Mouse (Mus musculus) bone marrow, adult 2 months (tissue): ENCODE measurements at regions not wholly inside any gene's neighbourhood (a gene's known extent, or its start where the extent isn't known, plus 50 kb on each side); places are given as distances from the start of the nearest gene placed in this dataset.
A peak's percentile ranks its signal among the peaks of the same experiment; 100 is the strongest.

ENCODE experiments used
- H3K27ac ChIP-seq: fragments of 200-500 bp; 2 replicates; pipeline ENCODE4 v1.5.1; 2012; ENCODE audit warnings: low read depth, mild to moderate bottlenecking, control low read depth, inconsistent platforms, low read length; ENCODE audit not compliant: control insufficient read depth, poor library complexity, insufficient read depth
- H3K4me1 ChIP-seq: fragments of 200-500 bp; 2 replicates; pipeline ENCODE4 v1.6.1; 2011; ENCODE audit warnings: low read length; ENCODE audit not compliant: control insufficient read depth, insufficient read depth
- H3K4me3 ChIP-seq: fragments of 200-500 bp; replicated peaks from 2 replicates; pipeline ENCODE3; 2011; ENCODE audit warnings: mild to moderate bottlenecking, low read depth, low read length, control low read depth; ENCODE audit not compliant: control insufficient read depth
- CTCF ChIP-seq: fragments of 200-500 bp; IDR thresholded peaks from 2 replicates; pipeline ENCODE4 v1.5.1; 2011; ENCODE audit warnings: low read length, control low read depth; ENCODE audit not compliant: control insufficient read depth, insufficient read depth
- POLR2A ChIP-seq: fragments of 200-500 bp; IDR thresholded peaks from 2 replicates; pipeline ENCODE4 v1.6.1; 2011; ENCODE audit warnings: low read depth, mild to moderate bottlenecking, control low read depth, low read length, borderline replicate concordance; ENCODE audit not compliant: control insufficient read depth
- WGBS: fragments of 180-500 bp; shearing (Covaris S2); methylation state at CpG from one replicate; pipeline ENCODE4 v1.1.7; 2018; 5-methylcytosine and 5-hydroxymethylcytosine counted together

DNA sequence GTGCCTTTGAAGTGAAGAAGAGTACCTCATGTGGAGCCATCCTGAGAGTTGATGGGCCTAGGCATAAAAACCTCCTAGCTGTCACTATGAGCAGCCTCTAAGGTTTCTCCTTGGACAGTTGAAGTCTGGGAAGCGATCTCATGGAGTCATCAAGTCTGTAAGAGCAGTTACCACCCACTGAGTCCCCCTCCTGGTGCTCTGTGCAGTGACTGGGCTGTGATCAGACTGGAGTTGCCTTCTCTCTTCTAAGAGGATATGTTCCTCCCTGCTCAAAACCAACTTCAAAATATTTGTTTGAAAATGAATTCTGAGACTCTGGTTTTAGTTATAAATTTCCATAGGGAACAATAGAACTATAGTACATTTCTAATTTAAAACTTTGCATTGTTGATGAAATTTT lies 283.3 kb downstream of the Cetn3 start:
- 58% methylated on average over 1 of the region's 1 CpGs for WGBS

GRCm38 (mm10) chr13:82066674-82067270 lies 283.9 kb downstream of the Cetn3 start:
- no peak overlapping the region for H3K4me3 ChIP-seq
- no peak for TF ChIP-seq CTCF
- no peak for TF ChIP-seq POLR2A
- no peaks in the 10 kb centered on the region for H3K4me1 ChIP-seq
- no peak overlapping the region for H3K27ac ChIP-seq
- 74% methylated on average over 3 of the region's 3 CpGs for WGBS

More for the DNA sequence above, 283.3 kb downstream of the Cetn3 start:
- no peaks in the 10 kb centered on the region for H3K4me1 ChIP-seq
- no peak for TF ChIP-seq CTCF
- TF ChIP-seq POLR2A, result no peak
- H3K27ac ChIP-seq, result no peak overlapping the region
- no peak overlapping the region for H3K4me3 ChIP-seq

DNA sequence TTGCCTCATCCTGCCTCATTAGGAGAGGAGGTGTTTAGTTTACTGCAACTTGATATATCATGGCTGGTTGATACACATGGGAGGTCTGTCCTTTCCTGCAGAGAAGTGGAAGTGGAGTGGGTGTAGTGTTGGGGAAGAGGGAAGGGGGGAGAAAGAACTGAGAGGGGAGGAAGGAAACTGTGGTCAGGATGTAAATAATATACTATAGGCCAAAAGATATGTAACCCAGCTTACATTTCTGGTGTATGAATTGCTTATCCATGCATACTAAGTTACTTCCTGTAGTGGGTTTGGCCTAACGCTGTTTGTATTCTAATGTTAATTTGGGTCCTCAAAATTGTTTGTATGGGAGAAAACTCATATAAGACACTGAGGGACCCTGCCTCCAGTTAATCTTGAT lies 289.6 kb downstream of the Cetn3 start:
- TF ChIP-seq CTCF (no peak), POLR2A (no peak)
- H3K27ac ChIP-seq, result no peak overlapping the region
- 61% methylated on average over 1 of the region's 1 CpGs for WGBS
- H3K4me3 ChIP-seq, result no peak overlapping the region
- H3K4me1 ChIP-seq, result no peaks in the 10 kb centered on the region

DNA sequence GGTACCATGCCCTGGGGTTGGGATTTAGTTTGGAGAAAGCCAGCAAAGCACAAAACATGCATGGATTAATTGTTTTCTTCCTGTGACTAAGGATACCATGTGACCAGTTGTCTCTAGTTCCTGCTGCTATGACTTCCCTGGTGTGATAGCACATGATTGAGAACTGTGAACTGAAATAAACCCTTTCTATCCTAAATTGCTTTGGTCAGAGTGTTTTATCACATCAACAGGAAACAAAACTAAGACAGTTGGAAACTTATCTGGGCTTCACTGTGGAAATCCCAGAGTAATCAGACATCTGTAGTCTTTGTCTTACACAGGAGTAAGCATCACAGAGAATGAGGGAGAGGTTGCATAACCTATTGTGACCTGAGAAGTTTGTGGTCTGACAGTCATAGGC lies 290.5 kb downstream of the Cetn3 start:
- TF ChIP-seq CTCF (no peak), POLR2A (no peak)
- H3K4me1 ChIP-seq, result no peaks in the 10 kb centered on the region
- no peak overlapping the region for H3K27ac ChIP-seq
- no peak overlapping the region for H3K4me3 ChIP-seq

DNA sequence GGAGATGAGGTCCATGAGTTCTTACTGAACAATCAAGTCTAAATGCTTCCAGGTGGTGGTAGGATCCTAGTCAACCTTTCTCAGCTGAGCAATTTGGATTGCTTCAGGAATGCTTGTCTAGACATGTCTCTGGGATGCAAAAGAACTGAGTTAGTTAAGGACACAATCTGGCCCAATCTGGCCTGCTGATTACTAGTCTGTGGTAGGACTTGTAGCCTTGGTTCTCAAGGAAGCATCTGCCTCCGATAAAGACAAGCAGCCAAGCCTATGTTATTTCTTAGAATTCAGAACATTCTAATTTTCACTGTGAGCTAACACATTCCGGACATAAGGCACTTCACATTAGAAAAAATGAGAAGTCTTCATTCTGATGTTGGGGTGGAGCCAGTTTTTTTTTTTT lies 298.5 kb downstream of the Cetn3 start:
- Histone ChIP-seq H3K27ac (no peak overlapping the region), H3K4me1 (no peaks in the 10 kb centered on the region), H3K4me3 (no peak overlapping the region)
- WGBS, result 79% methylated on average over 2 of the region's 2 CpGs
- TF ChIP-seq CTCF (no peak), POLR2A (no peak)

- 83% methylated on average over 3 of the region's 3 CpGs for WGBS
- TF ChIP-seq POLR2A (no peak), CTCF (no peak)
- no peak overlapping the region for H3K27ac ChIP-seq
Observed at GRCm38 (mm10) chr13:82087635-82088034, 304.8 kb downstream of the Cetn3 start.

DNA sequence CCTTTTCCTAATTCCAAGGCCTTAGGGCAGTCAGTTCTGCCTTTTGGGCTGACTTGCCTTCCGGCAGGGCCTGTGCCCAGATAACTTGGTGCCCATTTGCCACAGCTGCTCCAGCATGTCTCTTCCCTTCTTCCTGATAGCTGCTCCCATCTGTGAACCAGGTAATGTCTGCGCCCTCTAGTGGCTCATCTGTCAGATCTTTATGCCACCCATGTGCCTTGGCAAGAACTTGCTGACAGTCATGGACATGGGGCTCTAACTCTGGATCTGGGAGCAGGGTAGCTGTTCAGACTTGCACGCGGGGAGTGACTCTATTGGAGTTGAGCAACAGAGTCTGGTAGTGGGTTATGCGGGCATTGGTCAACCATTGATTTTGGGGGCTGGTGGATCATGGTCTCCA lies 309.3 kb downstream of the Cetn3 start:
- Histone ChIP-seq H3K4me1 (no peaks in the 10 kb centered on the region), H3K4me3 (no peak overlapping the region), H3K27ac (no peak overlapping the region)
- no peak for TF ChIP-seq POLR2A
- 0 out of 2 replicates have a peak, but pooled peaks have one; percentile 3 for TF ChIP-seq CTCF
- 81% methylated on average over 5 of the region's 5 CpGs for WGBS

More at GRCm38 (mm10) chr13:82087635-82088034, 304.8 kb downstream of the Cetn3 start:
- H3K4me1 ChIP-seq, result no peaks in the 10 kb centered on the region
- H3K4me3 ChIP-seq, result no peak overlapping the region

- H3K4me3 ChIP-seq, result no peak overlapping the region
- no peak overlapping the region for H3K27ac ChIP-seq
- WGBS, result 74% methylated on average over 2 of the region's 2 CpGs
- TF ChIP-seq POLR2A (no peak), CTCF (no peak)
- H3K4me1 ChIP-seq, result no peaks in the 10 kb centered on the region
Observed at GRCm38 (mm10) chr13:82106032-82106431, 323.2 kb downstream of the Cetn3 start.

DNA sequence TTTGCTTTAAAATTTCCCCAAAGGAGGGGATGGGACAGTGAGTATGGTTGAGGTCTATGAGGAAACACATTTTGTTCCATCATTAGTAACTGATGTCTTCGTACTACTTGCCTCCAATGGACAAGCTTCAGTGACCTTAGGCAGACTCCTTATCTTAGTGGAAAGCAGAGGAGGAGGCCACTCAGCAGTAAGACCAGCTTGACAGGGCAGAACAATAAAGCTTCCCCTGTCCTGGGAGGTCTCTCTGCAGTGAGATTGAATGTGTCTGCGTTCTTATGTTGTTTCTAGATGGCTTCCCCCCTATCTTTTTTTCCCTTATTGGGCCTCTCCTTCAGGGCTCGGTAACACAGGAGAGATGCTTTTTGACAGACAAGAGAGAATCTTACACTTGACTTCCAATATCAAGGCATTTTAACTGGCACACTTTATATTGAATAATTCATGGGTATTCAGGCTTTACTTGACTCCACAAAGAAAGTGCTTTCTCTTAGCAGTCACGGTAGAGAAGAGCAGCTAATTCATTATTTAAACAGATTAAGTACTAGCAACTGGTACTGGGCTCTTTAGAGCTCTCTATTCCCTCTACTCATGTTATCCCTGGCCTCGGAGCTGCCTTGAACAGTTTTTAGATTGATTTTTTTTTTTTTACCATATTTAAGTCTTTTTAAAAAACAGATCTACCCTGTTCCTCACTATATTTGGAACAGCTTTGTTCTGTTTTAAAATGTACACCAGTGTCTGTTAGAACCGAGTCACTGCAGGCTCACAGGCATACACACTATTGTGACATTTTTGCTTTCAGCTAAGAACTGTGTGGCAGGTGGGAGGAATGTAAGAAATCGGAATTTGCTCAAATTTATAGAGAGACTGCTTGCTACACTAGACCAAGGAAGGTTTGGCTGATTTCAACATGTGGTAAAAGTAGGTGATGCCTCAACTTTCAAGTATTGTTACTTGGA lies 347.2 kb downstream of the Cetn3 start:
- Histone ChIP-seq H3K27ac (no peak overlapping the region), H3K4me1 (no peaks in the 10 kb centered on the region), H3K4me3 (no peak overlapping the region)
- TF ChIP-seq CTCF (no peak), POLR2A (no peak)
- 61% methylated on average over 7 of the region's 7 CpGs for WGBS
